Mouse (Mus musculus) megakaryocyte, adult 5-6 weeks (primary cell): ENCODE data around the gene Txndc15. TPM values are rescaled to one million over a fixed set of nuclear protein-coding genes. Genes with fewer than 3 reads are reported as not detected.
"Not testable (repeated sequence)": the region's sequence is repeated elsewhere in the genome, so short reads cannot be mapped to it uniquely, and the experiment has no call there.

ENCODE experiments used
- ATAC-seq: 2 replicates; pipeline ENCODE4 v1.8.0; 2016; ENCODE audit warnings: mild to moderate bottlenecking, inconsistent platforms; ENCODE audit not compliant: poor library complexity, severe bottlenecking
- total RNA-seq, 2 experiments: library from RNA; stranded (forward) in 1 of 2; stranded (reverse) in 1 of 2; fragments of 153-499, 151-499 nt in 1 of 2; fragments of 221-1000, 200-1000 nt in 1 of 2; gene quantifications; 2 replicates each; pipeline versions ENCODE4 v1.2.3 to v1.2.4; 2015 to 2017

Txndc15 gene
- 24.4 and 32.2 TPM in 2 replicates for total RNA-seq (2015)
- 36.8 and 48.9 TPM in 2 replicates for total RNA-seq (2017)

GRCm38 (mm10) chr13:55714501-55715166 is at the start of gene Txndc15:
TSS of gene Txndc15 (plus strand) at chr13:55714650.
- peak; percentile 100 for ATAC-seq

GRCm38 (mm10) chr13:55668550-55668949 is 45.9 kb upstream of the Txndc15 start:
- ATAC-seq = peak; percentile 63

GRCm38 (mm10) chr13:55672711-55673110 is 41.7 kb upstream of the Txndc15 start:
- ATAC-seq = no peak

GRCm38 (mm10) chr13:55677364-55677763 is 37.1 kb upstream of the Txndc15 start:
- no peak for ATAC-seq

- no peak for ATAC-seq
Observed at GRCm38 (mm10) chr13:55682201-55682600, 32.2 kb upstream of the Txndc15 start.

- no peak for ATAC-seq
Observed at GRCm38 (mm10) chr13:55683581-55683980, 30.9 kb upstream of the Txndc15 start.

- ATAC-seq = no peak
Observed at GRCm38 (mm10) chr13:55686107-55686633, 28.3 kb upstream of the Txndc15 start.

- no peak for ATAC-seq
Observed at GRCm38 (mm10) chr13:55687927-55688602, 26.4 kb upstream of the Txndc15 start.

- ATAC-seq = peak; percentile 96
Observed at GRCm38 (mm10) chr13:55692535-55693242, 21.8 kb upstream of the Txndc15 start, which contains the start of gene B230219D22Rik. TSS of gene B230219D22Rik (plus strand) at chr13:55693124.

- ATAC-seq = peak; percentile 73
Observed at GRCm38 (mm10) chr13:55693243-55693721, 21.2 kb upstream of the Txndc15 start.

GRCm38 (mm10) chr13:55694110-55694509 is 20.3 kb upstream of the Txndc15 start:
- ATAC-seq = no peak

- ATAC-seq = not testable (repeated sequence)
Observed at GRCm38 (mm10) chr13:55695989-55696388, 18.5 kb upstream of the Txndc15 start.

- no peak for ATAC-seq
Observed at GRCm38 (mm10) chr13:55704301-55704700, 10.1 kb upstream of the Txndc15 start.

- ATAC-seq = no peak
Observed at GRCm38 (mm10) chr13:55712846-55713245, 1.6 kb upstream of the Txndc15 start.

- no peak for ATAC-seq
Observed at GRCm38 (mm10) chr13:55715167-55715512, 690 bp downstream of the Txndc15 start.

- ATAC-seq = no peak
Observed at GRCm38 (mm10) chr13:55715908-55716510, 1.6 kb downstream of the Txndc15 start.

- no peak for ATAC-seq
Observed at GRCm38 (mm10) chr13:55721516-55721915, 7.1 kb downstream of the Txndc15 start.

GRCm38 (mm10) chr13:55721995-55722394 is 7.5 kb downstream of the Txndc15 start:
- ATAC-seq = no peak

GRCm38 (mm10) chr13:55726598-55727119 is 12.2 kb downstream of the Txndc15 start:
- no peak for ATAC-seq

GRCm38 (mm10) chr13:55727120-55727838 is 12.8 kb downstream of the Txndc15 start, which contains the start of gene Pcbd2:
TSS of gene Pcbd2 (plus strand) at chr13:55727368.
- peak; percentile 93 for ATAC-seq
